In genomic region chr3:121602082-121602561, GRCm38 (mm10) we compare ENCODE assay signal across 9 mouse cellular contexts.
DNase-seq lines count a peak whose midpoint lies in the region; ATAC-seq and TF ChIP-seq lines count a peak whose summit lies in the region.
"Had no signal": no experiment of that assay in that cellular context is flagged by ENCODE, and none has a peak within 500 bp of the region (broad histone marks: within the 10 kb centered on the region; RNA-seq: fewer than 3 reads in every experiment).

No protein-coding gene starts in this region.

- no peaks in the 10 kb centered on the region for H3K27me3 ChIP-seq in heart, embryonic 10.5 days (ENCODE audit: insufficient read depth, poor library complexity, severe bottlenecking)
- H3K27me3 ChIP-seq in kidney, embryonic 16.5 days (ENCODE audit: insufficient read depth, low read length): no peaks in the 10 kb centered on the region
- H3K27me3 ChIP-seq in midbrain, postnatal 0 days (ENCODE audit: insufficient read depth, low read length): no peaks in the 10 kb centered on the region

- no peak overlapping the region for H3K27ac ChIP-seq in heart, embryonic 10.5 days
- peak overlapping the region; percentile 81 for H3K27ac ChIP-seq in gastrocnemius, adult 2 months
- peak overlapping the region; percentile 53 for H3K27ac ChIP-seq in kidney, embryonic 16.5 days (ENCODE audit: low read length)
- H3K27ac ChIP-seq in midbrain, postnatal 0 days (ENCODE audit: low read depth, low read length): peak overlapping the region; percentile 28; the same call in 1 of the 2 replicates

- no peak overlapping the region for H3K4me3 ChIP-seq in heart, embryonic 10.5 days
- H3K4me3 ChIP-seq in gastrocnemius, adult 2 months: no peak overlapping the region
- H3K4me3 ChIP-seq in kidney, embryonic 16.5 days (ENCODE audit: low read length): no peak overlapping the region
- H3K4me3 ChIP-seq in midbrain, postnatal 0 days (ENCODE audit: low read depth, low read length): no peak overlapping the region

- peak; percentile 89 for ATAC-seq in kidney, embryonic 16.5 days (ENCODE audit: low FRiP score, low TSS enrichment)
- ATAC-seq in midbrain, postnatal 0 days (ENCODE audit: low FRiP score): no peak

- no peak for TF ChIP-seq CTCF in gastrocnemius, adult 2 months (IDR thresholded peaks at IDR 0.05)
- TF ChIP-seq CTCF in midbrain, postnatal 0 days (IDR thresholded peaks at IDR 0.05): no peak

- H3K9me3 ChIP-seq in heart, embryonic 10.5 days: no peaks in the 10 kb centered on the region
- no peaks in the 10 kb centered on the region for H3K9me3 ChIP-seq in kidney, embryonic 16.5 days (ENCODE audit: low read length)
- H3K9me3 ChIP-seq in midbrain, postnatal 0 days (ENCODE audit: low read length): no peaks in the 10 kb centered on the region
- H3K9me3 ChIP-seq: G1E had no signal

- no peak overlapping the region for H3K9ac ChIP-seq in kidney, embryonic 16.5 days (replicated peaks; ENCODE audit: low read length)
- 0 out of 2 replicates have a peak overlapping the region, but pooled peaks have one; percentile 19 for H3K9ac ChIP-seq in midbrain, postnatal 0 days (replicated peaks; ENCODE audit: low read length, poor library complexity, severe bottlenecking)

- no peaks in the 10 kb centered on the region for H3K36me3 ChIP-seq in heart, embryonic 10.5 days
- H3K36me3 ChIP-seq in kidney, embryonic 16.5 days (ENCODE audit: insufficient read depth, low read length): no peaks in the 10 kb centered on the region
- no peaks in the 10 kb centered on the region for H3K36me3 ChIP-seq in midbrain, postnatal 0 days (ENCODE audit: insufficient read depth, low read length)
- H3K36me3 ChIP-seq: G1E had no signal

- 50% methylated on average over 8 of the region's 8 CpGs for WGBS in heart, embryonic 10.5 days
- WGBS in kidney, embryonic 16.5 days: 49% methylated on average over 8 of the region's 8 CpGs
- 56% methylated on average over 8 of the region's 8 CpGs for WGBS in midbrain, postnatal 0 days

- no peak overlapping the region for H3K4me2 ChIP-seq in kidney, embryonic 16.5 days (replicated peaks; ENCODE audit: low read depth, low read length)
- no peak overlapping the region for H3K4me2 ChIP-seq in midbrain, postnatal 0 days (ENCODE audit: low read depth, low read length, poor library complexity, severe bottlenecking)

- peak; percentile 98 for DNase-seq in heart, adult 11 months
- no peak for DNase-seq in heart, embryonic 10.5 days (ENCODE audit: low spot score)
- peak; percentile 67 for DNase-seq in gastrocnemius, adult 2 months
- DNase-seq in midbrain, postnatal 0 days (ENCODE audit: low spot score): no peak
- no peak for DNase-seq in layer of hippocampus, postnatal 10 days (ENCODE audit: low spot score in 2 of 2)
- DNase-seq in layer of hippocampus, postnatal 25 days (ENCODE audit: extremely low spot score in 1 of 2, low spot score in 1 of 2): no peak
- DNase-seq in B cell, adult 2 months: no peak

- intact Hi-C loops in gastrocnemius, adult 2 months (cut with DNase I): no loop called here

- H3K4me1 ChIP-seq in heart, embryonic 10.5 days: peaks cover 12% of the 10 kb centered on the region
- H3K4me1 ChIP-seq in kidney, embryonic 16.5 days (ENCODE audit: insufficient read depth, low read length): peaks cover 13% of the 10 kb centered on the region
- H3K4me1 ChIP-seq in midbrain, postnatal 0 days (ENCODE audit: insufficient read depth, low read length): no peaks in the 10 kb centered on the region

Comparison
In these comparisons a context has a peak if more than half of its experiments do, and no peak if none do; other contexts are left out.
1. DNase-seq: peak in heart, adult 11 months (single experiment) and gastrocnemius, adult 2 months (single experiment); none in heart, embryonic 10.5 days (single experiment), midbrain, postnatal 0 days (single experiment), layer of hippocampus, postnatal 10 days (0 of 2), layer of hippocampus, postnatal 25 days (0 of 2) and B cell, adult 2 months (0 of 2).